Mouse (Mus musculus) Patski (cell line): ENCODE measurements around the gene Pla2g4e. TPM values are rescaled to one million over a fixed set of nuclear protein-coding genes. Genes with fewer than 3 reads are reported as not detected.

ENCODE experiments used
- ATAC-seq: fragments of 100-300 bp; one replicate; pipeline ENCODE4 v1.8.0; 2021
- CTCF ChIA-PET: fragments of 350-600 bp; sonication (Branson Sonifier 250); formaldehyde crosslinking; loops from one replicate; lab custom pipeline; 2022; ENCODE audit warnings: inconsistent platforms; lab: Charles Lee
- POLR2A ChIA-PET: fragments of 350-600 bp; sonication (Branson Sonifier 250); formaldehyde crosslinking; loops from one replicate; lab custom pipeline; 2022; ENCODE audit warnings: antibody characterized with exemption, inconsistent platforms; lab: Charles Lee
- DNase-seq: peaks from one replicate; pipeline ENCODE4 v3.0.0-alpha.2; 2011; ENCODE audit warnings: low read depth, low spot score
- H3K27me3 ChIP-seq: fragments of 371-371 bp; one replicate; pipeline ENCODE4 v1.5.1; 2021
- CTCF ChIP-seq: fragments of 100-300 bp; IDR thresholded peaks from one replicate; pipeline ENCODE4 v1.5.1; 2021
- in situ Hi-C: fragments of 300-500 bp; cut with MboI; formaldehyde crosslinking; loops from 3 replicates; pipeline ENCODE4 v1.11.1; 2018; ENCODE audit warnings: low pct_unique_long_range_greater_than_20kb, mixed read lengths
- polyA plus RNA-seq: library from polyadenylated mRNA; unstranded; gene quantifications from one replicate; pipeline ENCODE4 v1.2.3, GENCODE M21; 2021

Pla2g4e gene
- polyA plus RNA-seq, 1 experiment from 2014 or later = 0.01 TPM

GRCm38 (mm10) chr2:120237784-120238183 lies 7.4 kb downstream of the Pla2g4e start:
- peaks cover 35% of the 10 kb centered on the region for H3K27me3 ChIP-seq
- TF ChIP-seq CTCF = no peak
- ATAC-seq (no peak), DNase-seq (no peak)
- ChIA-PET CTCF (interaction anchor here (0.9 kb wide), 2 partner anchors 42 to 59 kb away, joined by 3 read pairs; no protein-coding TSS in a partner anchor), POLR2A (no interaction called here)
- in situ Hi-C loops = no loop called here

DNA sequence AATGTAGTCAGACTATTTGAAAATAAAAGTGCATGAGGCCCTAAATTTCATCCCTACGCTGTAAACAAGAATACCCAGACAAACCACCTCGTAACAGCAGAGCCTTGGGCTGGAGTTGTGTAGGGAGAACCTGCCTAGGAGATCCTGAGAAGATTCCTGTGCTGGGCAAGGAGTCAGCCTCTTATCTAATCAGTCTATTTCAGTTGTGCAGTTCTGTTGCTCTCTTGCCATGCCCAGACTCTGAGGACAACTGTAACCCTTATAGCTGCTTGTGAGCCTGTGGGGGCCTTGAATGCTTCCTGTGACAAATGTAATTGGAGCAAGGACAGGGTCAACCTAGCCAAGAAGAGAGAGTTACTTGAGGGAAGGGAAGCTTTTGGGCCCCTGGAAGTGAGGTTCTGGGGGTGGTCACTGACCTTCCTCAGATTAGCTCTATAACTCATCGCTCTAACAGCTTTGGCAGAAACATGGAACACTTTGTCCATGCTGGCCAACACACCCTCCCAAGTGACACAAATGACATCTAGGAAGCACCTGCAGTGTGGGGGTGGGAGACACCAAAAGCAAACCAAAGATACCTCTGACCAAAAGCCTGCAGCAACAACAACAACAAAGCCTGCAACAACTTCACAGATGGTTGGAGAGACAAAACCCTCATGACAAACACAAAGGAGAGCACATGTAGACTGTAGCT lies 9.0 kb downstream of the Pla2g4e start:
- H3K27me3 ChIP-seq = peaks cover 36% of the 10 kb centered on the region
- no peak for DNase-seq
- no peak for TF ChIP-seq CTCF
- ATAC-seq = no peak
- CTCF ChIA-PET = no interaction called here
- in situ Hi-C loops = no loop called here
- POLR2A ChIA-PET = no interaction called here

- no peak for DNase-seq
- in situ Hi-C loops = no loop called here
- TF ChIP-seq CTCF = no peak
- ChIA-PET CTCF (no interaction called here), POLR2A (no interaction called here)
- ATAC-seq = no peak
- H3K27me3 ChIP-seq = peaks cover 34% of the 10 kb centered on the region
Measured at GRCm38 (mm10) chr2:120235381-120235780, 9.8 kb downstream of the Pla2g4e start.

DNA sequence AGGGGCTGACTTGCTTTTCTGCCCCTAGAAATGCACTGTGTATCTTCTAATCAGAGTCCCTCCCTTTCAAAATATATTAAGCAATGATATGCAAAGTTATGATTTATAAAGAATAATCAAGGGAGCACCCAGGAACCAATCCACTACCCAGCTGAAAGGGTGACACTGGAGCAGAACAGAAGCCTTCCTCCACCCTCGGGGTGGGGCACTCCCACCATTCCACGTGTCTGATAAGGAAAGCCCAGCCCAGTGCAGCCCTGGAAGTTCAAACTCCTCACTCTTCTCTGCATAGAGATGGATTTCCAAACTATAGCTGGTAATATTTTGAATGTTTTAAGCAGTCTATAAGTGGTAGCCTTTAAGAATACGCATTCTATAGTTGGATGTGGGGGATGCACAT lies 13.5 kb downstream of the Pla2g4e start:
- no peak for DNase-seq
- ChIA-PET CTCF (no interaction called here), POLR2A (no interaction called here)
- peaks cover 26% of the 10 kb centered on the region for H3K27me3 ChIP-seq
- ATAC-seq = no peak
- in situ Hi-C loops = no loop called here
- no peak for TF ChIP-seq CTCF

DNA sequence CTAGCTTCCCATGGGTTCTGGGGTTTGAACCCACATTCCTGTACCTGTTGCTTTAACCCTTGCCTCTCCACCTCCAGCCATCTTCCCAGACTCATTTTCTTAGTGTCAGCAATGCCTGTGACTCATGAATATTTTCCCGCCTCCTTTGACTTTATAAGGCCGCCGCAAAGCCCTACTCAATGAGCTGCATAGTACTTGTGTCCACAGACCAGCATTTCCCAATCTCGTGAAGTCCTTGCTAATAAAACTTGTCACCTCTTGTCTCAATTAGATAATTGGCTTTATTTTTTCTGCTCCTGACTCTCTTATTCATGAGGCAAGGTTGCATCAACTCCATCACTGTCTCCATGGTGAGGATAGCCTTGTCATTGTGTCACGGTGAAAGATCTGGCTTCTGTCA lies 30.5 kb downstream of the Pla2g4e start:
- no peak for DNase-seq
- ChIA-PET CTCF (no interaction called here), POLR2A (no interaction called here)
- in situ Hi-C loops = no loop called here
- no peak for ATAC-seq
- TF ChIP-seq CTCF = no peak
- peaks cover 8% of the 10 kb centered on the region for H3K27me3 ChIP-seq

- H3K27me3 ChIP-seq = peaks cover 22% of the 10 kb centered on the region
- ChIA-PET CTCF (no interaction called here), POLR2A (no interaction called here)
- DNase-seq (no peak), ATAC-seq (no peak)
- TF ChIP-seq CTCF = no peak
- in situ Hi-C loops = no loop called here
Measured at GRCm38 (mm10) chr2:120211448-120211847, 33.7 kb downstream of the Pla2g4e start.

- ChIA-PET POLR2A (no interaction called here), CTCF (no interaction called here)
- TF ChIP-seq CTCF = no peak
- no peak for DNase-seq
- in situ Hi-C loops = no loop called here
- peaks cover 29% of the 10 kb centered on the region for H3K27me3 ChIP-seq
- no peak for ATAC-seq
Measured at GRCm38 (mm10) chr2:120207926-120208325, 37.2 kb downstream of the Pla2g4e start.

DNA sequence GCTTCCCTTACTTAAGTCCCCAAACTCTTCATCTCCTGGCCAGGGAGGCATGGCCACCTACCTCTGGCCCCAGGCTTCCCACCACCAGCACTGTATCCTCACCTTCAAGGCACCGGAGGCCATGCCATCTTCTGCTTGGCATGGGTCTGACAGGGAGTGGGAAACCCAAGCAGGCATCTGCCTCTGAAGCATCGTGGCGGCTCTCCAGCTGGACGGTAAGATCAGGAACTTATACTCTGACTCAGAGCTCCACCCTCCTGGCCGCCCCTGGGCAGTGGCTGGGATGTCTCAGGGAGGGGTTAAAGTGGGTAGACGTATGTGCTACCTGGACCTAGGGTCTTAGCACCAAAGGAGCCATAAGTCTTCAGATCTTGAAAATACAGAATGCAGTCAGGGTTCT lies 38.1 kb downstream of the Pla2g4e start:
- ChIA-PET CTCF (no interaction called here), POLR2A (no interaction called here)
- in situ Hi-C loops = no loop called here
- no peak for ATAC-seq
- TF ChIP-seq CTCF = no peak
- DNase-seq = no peak
- H3K27me3 ChIP-seq = peaks cover 33% of the 10 kb centered on the region

GRCm38 (mm10) chr2:120203742-120204141 lies 41.4 kb downstream of the Pla2g4e start:
- ATAC-seq = no peak
- no peak for TF ChIP-seq CTCF
- POLR2A ChIA-PET = no interaction called here
- peaks cover 22% of the 10 kb centered on the region for H3K27me3 ChIP-seq
- CTCF ChIA-PET = no interaction called here
- in situ Hi-C loops = no loop called here
- no peak for DNase-seq

DNA sequence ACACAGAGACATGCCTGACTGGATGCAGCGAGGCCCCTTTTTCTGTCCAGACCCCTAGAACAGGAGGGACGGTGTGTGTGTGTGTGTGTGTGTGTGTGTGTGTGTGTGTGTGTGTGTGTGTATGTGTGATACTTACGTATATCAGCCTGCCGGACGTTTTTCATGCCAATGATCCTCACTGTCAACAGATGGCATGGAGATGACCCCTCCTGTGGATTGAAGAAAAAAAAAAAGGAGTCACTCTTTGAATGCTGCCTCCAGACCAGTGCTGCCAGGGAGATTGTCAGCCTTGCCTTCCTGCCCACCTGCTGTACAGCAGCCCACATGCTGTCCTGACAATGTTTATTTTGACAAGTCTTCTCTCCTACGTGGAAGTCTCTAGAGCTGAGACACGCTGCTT lies 45.1 kb downstream of the Pla2g4e start:
- ATAC-seq (no peak), DNase-seq (no peak)
- ChIA-PET POLR2A (no interaction called here), CTCF (no interaction called here)
- in situ Hi-C loops = no loop called here
- no peak for TF ChIP-seq CTCF
- peaks cover 9% of the 10 kb centered on the region for H3K27me3 ChIP-seq

DNA sequence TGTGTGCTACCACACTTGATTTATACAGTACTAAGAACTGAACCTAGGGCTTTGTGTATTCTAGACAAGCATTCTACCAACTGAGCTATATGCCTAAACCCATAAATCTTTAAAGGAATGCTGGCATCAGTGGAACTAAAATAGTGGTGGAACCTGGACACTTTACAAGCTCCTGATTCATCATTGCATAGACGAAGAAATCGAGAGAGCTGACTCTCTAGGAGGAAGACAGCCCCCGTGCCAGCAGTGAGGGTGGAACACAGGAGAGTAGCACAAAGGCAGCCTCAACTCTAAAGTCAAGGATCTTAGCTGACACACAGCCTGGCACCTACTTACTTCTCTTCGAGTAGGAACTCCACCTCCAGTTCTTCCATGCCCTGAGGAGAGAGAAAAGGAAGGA lies 57.0 kb downstream of the Pla2g4e start:
- in situ Hi-C loops = no loop called here
- ChIA-PET CTCF (no interaction called here), POLR2A (no interaction called here)
- no peak for TF ChIP-seq CTCF
- no peak for DNase-seq
- no peaks in the 10 kb centered on the region for H3K27me3 ChIP-seq
- no peak for ATAC-seq

DNA sequence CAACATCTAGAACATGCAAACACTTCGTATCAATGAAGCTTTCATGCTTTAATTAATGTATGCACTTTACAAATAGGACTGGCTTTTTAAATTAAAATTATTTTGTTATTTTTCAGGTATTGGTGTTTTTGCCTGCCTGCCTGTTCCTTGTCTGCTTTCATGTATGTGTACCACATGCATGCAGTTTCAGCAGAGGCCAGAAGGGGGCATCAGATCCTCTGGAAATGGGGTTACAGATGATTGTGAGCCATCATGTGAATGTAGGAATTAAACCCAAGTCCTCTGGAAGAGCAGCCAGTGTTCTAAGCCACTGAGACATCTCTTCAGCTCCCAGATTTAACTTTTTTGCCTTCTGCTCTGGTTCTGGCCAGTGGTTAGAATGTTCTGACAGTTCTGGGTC lies 57.6 kb downstream of the Pla2g4e start:
- DNase-seq = no peak
- in situ Hi-C loops = no loop called here
- POLR2A ChIA-PET = no interaction called here

More for the DNA sequence above, 57.6 kb downstream of the Pla2g4e start:
- no peak for ATAC-seq
- CTCF ChIA-PET = no interaction called here
- no peaks in the 10 kb centered on the region for H3K27me3 ChIP-seq
- peak; percentile 29 for TF ChIP-seq CTCF
